ENCODE assay signal across 33 mouse cellular contexts in the genomic region with DNA sequence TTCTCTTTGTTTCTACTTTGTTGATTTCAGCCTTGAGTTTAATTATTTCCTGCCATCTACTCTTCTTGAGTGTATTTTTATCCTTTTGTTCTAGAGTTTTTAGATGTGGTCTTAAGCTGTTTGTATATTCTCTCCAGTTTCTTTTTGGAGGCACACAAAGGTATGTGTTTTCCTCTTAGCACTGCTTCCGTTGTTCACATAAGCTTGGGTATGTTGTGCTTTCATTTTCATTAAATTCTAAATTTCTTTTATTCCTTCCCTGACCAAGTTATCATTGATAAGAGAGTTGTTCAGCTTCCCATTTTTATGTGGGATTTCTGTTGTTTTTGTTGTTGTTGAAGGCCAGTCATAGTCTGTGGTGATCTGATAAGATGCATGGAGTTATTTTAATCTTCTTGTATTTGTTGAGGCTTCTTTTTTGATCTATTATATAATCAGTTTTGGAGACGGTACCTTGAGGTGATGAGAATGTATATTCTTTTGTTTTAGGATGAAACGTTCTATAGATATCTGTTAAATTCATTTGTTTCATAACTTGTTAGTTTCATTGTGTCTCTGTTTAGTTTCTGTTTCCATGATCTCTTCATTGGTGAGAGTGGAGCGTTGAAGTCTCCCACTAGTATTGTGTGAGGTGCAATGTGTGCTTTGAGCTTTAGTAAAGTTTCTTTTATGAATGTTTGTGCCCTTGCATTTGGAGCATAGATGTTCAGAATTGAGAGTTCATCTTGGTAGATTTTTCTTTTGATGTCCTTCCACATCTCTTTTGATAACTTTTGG. TPM values are rescaled to one million over a fixed set of nuclear protein-coding genes. Genes with fewer than 3 reads are reported as not detected.
"Had no signal": no experiment of that assay in that cellular context is flagged by ENCODE, and none has a peak within 500 bp of the region (broad histone marks: within the 10 kb centered on the region; RNA-seq: fewer than 3 reads in every experiment).

No protein-coding gene starts in this region.

- ATAC-seq: hindbrain, embryonic 16.5 days; intestine, embryonic 15.5 days; intestine, postnatal 0 days had no signal

- DNase-seq: gastrocnemius, postnatal 10 days; gastrocnemius, postnatal 25 days; heart, adult 11 months; heart, adult 2 months; heart, postnatal 14 days; heart, postnatal 4 days; kidney, adult 18-20 months; kidney, adult 8-10 months; kidney, postnatal 10 days; kidney, postnatal 25 days; kidney, postnatal 4 days; liver had no signal

RNA-seq across cellular contexts. Expression of a gene that starts 8.1 kb away (rescaled TPM):
- total RNA-seq: gastrocnemius, adult 18-20 months; gastrocnemius, postnatal 10 days; layer of hippocampus, adult 2 months; layer of hippocampus, postnatal 10 days; layer of hippocampus, postnatal 25 days; left cerebral cortex, postnatal 14 days; left cerebral cortex, postnatal 36 days had no signal
- polyA plus RNA-seq: heart, embryonic 11.5 days; heart, embryonic 13.5 days; hindbrain, embryonic 10.5 days; hindbrain, embryonic 12.5 days; hindbrain, embryonic 14.5 days; hindbrain, embryonic 16.5 days; kidney, embryonic 14.5 days; limb, embryonic 10.5 days; limb, embryonic 12.5 days; liver, embryonic 11.5 days had no signal

RNA-seq across cellular contexts. Expression of a gene that starts 30.7 kb away (rescaled TPM):
- total RNA-seq: gastrocnemius, adult 18-20 months; gastrocnemius, postnatal 10 days; gastrocnemius, postnatal 25 days; heart, postnatal 4 days; layer of hippocampus, adult 2 months; layer of hippocampus, postnatal 10 days; layer of hippocampus, postnatal 25 days; left cerebral cortex, postnatal 14 days had no signal
- polyA plus RNA-seq: heart, embryonic 11.5 days; hindbrain, embryonic 12.5 days; limb, embryonic 12.5 days had no signal

RNA-seq across cellular contexts. Expression of a gene that starts 50.5 kb away (rescaled TPM):
- total RNA-seq: gastrocnemius, adult 18-20 months; gastrocnemius, postnatal 25 days; heart, postnatal 4 days had no signal
- polyA plus RNA-seq: heart, embryonic 11.5 days; heart, embryonic 13.5 days; heart, embryonic 15.5 days; heart, postnatal 0 days; hindbrain, embryonic 10.5 days; hindbrain, embryonic 12.5 days; hindbrain, embryonic 14.5 days; hindbrain, embryonic 16.5 days; kidney, embryonic 14.5 days; kidney, embryonic 16.5 days; limb, embryonic 10.5 days; limb, embryonic 12.5 days; liver, embryonic 11.5 days had no signal
